Mouse (Mus musculus) embryonic fibroblast, embryonic 13.5 days (primary cell): ENCODE measurements around the gene Cep295nl.

Experiments
- CTCF ChIP-seq: IDR thresholded peaks from 2 replicates; pipeline ENCODE4 v1.5.1; 2011; ENCODE audit warnings: mild to moderate bottlenecking, control low read depth, low read length, moderate library complexity, borderline replicate concordance; ENCODE audit not compliant: insufficient read depth
- POLR2A ChIP-seq: IDR thresholded peaks from 2 replicates; pipeline ENCODE4 v1.6.1; 2011; ENCODE audit warnings: low read depth, mild to moderate bottlenecking, control low read depth, low read length, moderate library complexity

DNA sequence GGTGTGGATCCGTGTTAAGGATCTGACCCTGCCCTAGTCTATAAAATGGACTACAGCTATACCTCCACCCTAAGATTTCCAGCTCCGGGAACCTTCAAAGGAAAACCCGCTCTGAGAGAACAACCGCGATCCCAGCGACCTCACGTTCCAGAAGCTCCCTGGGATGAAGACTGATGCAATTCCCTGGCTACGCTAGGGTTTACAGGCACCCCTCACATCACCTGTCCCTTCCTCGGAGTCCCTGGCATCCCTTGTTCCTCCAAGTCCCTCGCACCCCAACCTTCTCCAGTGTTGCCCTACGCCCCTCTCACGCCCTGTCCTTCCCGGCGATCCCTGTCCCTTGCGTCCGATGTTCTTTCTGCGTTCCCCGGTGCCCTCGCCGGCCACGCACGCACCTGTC lies 52.7 kb downstream of the Cep295nl start:
- TF ChIP-seq CTCF, result no peak
- TF ChIP-seq POLR2A, result no peak
